Mouse (Mus musculus) spleen, adult 2 months (tissue): Measurements from ENCODE around the gene Fas. TPM values are rescaled to one million over a fixed set of nuclear protein-coding genes. Genes with fewer than 3 reads are reported as not detected.

Source experiments
- DNase-seq, 2 experiments: peaks; one replicate each; pipeline versions ENCODE4 v3.0.0 to v3.0.0-alpha.2; 2012 to 2021; ENCODE audit warnings: low spot score in 2 of 2, low read depth in 1 of 2
- H3K27ac ChIP-seq: fragments of 200-500 bp; 2 replicates; pipeline ENCODE4 v1.5.1; 2012; ENCODE audit warnings: low read length, inconsistent platforms; ENCODE audit not compliant: insufficient read depth
- H3K27me3 ChIP-seq: fragments of 200-500 bp; 2 replicates; pipeline ENCODE4 v1.6.1; 2012; ENCODE audit warnings: mild to moderate bottlenecking, moderate library complexity, low read length, inconsistent platforms; ENCODE audit not compliant: control insufficient read depth, insufficient read depth
- H3K36me3 ChIP-seq: fragments of 200-500 bp; 2 replicates; pipeline ENCODE4 v1.6.1; 2012; ENCODE audit warnings: mild to moderate bottlenecking, low read length, inconsistent platforms; ENCODE audit not compliant: control insufficient read depth, insufficient read depth
- H3K4me1 ChIP-seq: fragments of 200-500 bp; 2 replicates; pipeline ENCODE4 v1.6.1; 2011; ENCODE audit warnings: inconsistent platforms; ENCODE audit not compliant: control insufficient read depth, insufficient read depth, insufficient read length
- H3K4me3 ChIP-seq: fragments of 200-500 bp; 2 replicates; pipeline ENCODE4 v1.5.1; 2011; ENCODE audit warnings: mild to moderate bottlenecking, inconsistent platforms; ENCODE audit not compliant: insufficient read depth, insufficient read length; ENCODE audit errors: extremely low read depth
- CTCF ChIP-seq: fragments of 200-500 bp; IDR thresholded peaks from 2 replicates; pipeline ENCODE4 v1.5.1; 2011; ENCODE audit warnings: mild to moderate bottlenecking, inconsistent platforms; ENCODE audit not compliant: insufficient read depth, insufficient read length, insufficient replicate concordance; ENCODE audit errors: extremely low read depth
- POLR2A ChIP-seq: fragments of 200-500 bp; IDR thresholded peaks from 2 replicates; pipeline ENCODE4 v1.6.1; 2011; ENCODE audit warnings: low read depth, low read length, inconsistent platforms
- WGBS: fragments of 180-500 bp; shearing (Covaris S2); methylation state at CpG from one replicate; pipeline ENCODE4 v1.1.7; 2018; 5-methylcytosine and 5-hydroxymethylcytosine counted together
- polyA plus RNA-seq: library from polyadenylated mRNA; depleted of rRNA; stranded (reverse); fragments of >200 nt; gene quantifications from 2 replicates; pipeline ENCODE4 v1.2.3, GENCODE M21; 2012; rRNA removed

The Fas gene
- polyA plus RNA-seq, 1 experiment, result 1.1 TPM

DNA sequence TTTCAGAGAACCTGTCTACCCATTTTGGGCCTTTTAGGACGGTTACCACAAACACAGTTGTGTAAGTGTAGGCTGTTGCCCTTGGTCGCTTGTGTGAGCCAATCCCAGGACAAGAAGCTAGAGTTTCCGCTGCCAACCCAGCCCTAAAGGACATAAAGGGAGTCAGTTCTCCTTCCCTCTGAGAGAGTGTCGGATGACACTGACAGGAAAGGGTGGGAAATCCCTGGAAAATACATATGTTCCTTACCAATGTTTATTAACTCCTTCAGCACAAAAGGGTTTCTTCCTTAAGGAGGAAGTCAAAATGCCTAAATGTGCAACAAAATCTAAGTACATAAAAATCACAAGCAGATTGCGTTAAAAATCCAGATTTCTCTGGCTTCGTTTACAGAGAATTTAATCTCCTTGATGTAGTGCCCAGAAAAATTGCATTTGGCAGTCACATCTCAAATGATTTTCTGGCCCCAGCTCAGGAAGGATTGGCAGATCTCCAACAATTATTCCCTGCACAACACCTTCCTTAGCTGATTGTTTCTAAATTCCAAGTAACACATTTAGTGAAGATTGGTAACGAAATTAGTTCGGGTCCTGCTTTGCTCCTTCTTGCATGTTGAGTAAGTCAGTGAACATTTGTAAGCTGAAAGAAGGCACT, 55.3 kb downstream of the Fas start:
- 80% methylated on average over 8 of the region's 8 CpGs for WGBS
- TF ChIP-seq POLR2A, result no peak
- TF ChIP-seq CTCF, result no peak
- no peaks in the 10 kb centered on the region for H3K4me1 ChIP-seq
- H3K27ac ChIP-seq, result no peak overlapping the region
- no peaks in the 10 kb centered on the region for H3K27me3 ChIP-seq
- H3K36me3 ChIP-seq, result no peaks in the 10 kb centered on the region
- no peak for DNase-seq
- no peak overlapping the region for H3K4me3 ChIP-seq

DNA sequence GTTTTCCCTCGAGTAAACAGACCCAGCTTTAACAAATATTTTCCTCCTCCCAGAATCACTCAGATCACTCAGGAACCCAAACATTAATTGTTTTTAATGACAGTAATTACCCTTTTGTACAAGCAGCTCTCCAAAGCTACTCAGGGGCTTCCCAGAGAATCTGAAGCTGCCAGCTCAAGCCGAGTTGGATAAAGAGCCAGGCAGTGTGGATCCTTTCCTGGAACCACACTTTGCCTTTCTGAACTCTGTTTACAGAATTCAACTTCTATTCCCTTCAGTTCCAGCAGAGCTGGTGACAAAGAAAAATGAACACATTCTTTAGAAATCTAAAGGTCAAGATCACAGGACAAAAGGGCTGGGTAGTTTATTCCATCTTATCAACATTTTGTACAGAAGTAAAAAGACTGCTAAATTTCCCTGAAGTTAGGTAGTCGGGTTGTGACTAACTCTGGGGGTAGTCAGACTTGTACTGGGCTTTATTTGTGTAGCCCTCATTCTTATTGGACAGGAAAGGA, 62.9 kb downstream of the Fas start:
- no peak for DNase-seq
- H3K27ac ChIP-seq, result no peak overlapping the region
- WGBS, result 55% methylated on average over 3 of the region's 3 CpGs

DNA sequence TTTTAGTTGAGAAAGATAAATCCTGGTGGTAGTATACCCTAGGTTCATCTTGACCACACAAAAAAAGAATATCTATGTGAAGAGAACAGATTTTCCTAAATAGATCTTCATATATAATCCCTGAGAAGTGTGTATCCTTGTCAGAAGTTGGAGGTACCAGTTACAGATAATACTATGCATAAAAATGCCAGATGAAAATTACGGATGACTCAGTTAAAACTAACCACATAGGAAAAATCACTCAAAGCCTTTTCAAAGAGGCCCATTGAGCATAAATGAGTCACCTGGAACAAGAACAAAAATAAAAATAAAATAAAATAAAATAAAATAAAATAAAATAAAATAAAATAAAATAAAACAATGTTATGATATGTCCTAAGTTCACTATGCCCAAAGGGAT, 72.2 kb downstream of the Fas start:
- no peak for DNase-seq
- Histone ChIP-seq H3K27me3 (no peaks in the 10 kb centered on the region), H3K27ac (no peak overlapping the region), H3K36me3 (no peaks in the 10 kb centered on the region), H3K4me3 (no peak overlapping the region), H3K4me1 (no peaks in the 10 kb centered on the region)
- TF ChIP-seq POLR2A (no peak), CTCF (no peak)
- WGBS, result 95% methylated on average over 1 of the region's 1 CpGs

More for the DNA sequence above, 62.9 kb downstream of the Fas start:
- no peak overlapping the region for H3K4me3 ChIP-seq
- no peaks in the 10 kb centered on the region for H3K4me1 ChIP-seq
- TF ChIP-seq POLR2A (no peak), CTCF (no peak)
- H3K36me3 ChIP-seq, result no peaks in the 10 kb centered on the region
- no peaks in the 10 kb centered on the region for H3K27me3 ChIP-seq

GRCm38 (mm10) chr19:34369551-34369950, 79.1 kb downstream of the Fas start:
- no peak for TF ChIP-seq CTCF
- TF ChIP-seq POLR2A, result no peak
- no peak for DNase-seq
- Histone ChIP-seq H3K27ac (no peak overlapping the region), H3K27me3 (no peaks in the 10 kb centered on the region), H3K4me1 (no peaks in the 10 kb centered on the region), H3K36me3 (no peaks in the 10 kb centered on the region), H3K4me3 (no peak overlapping the region)
- whole genome bisulfite sequencing, result 13% methylated on average over 1 of the region's 1 CpGs

DNA sequence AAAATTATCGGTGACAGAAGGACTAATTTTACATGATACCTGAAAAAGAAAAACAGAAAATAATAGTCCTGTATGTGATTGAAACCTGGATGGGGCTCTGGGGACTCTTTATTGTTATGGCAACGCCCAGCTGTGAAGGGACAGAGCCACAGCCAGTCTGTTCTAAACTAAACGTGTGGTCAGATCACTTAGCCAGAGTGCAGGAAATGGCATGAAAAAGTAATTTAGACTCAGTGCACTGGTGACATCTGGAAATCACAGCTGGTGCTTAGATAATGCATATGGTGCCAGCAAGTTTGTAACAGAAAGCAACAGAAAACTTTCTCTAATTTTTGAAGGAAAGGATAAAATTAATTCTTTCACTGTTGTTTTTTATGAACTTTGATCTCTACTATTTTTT, 79.9 kb downstream of the Fas start:
- Histone ChIP-seq H3K27me3 (no peaks in the 10 kb centered on the region), H3K4me1 (no peaks in the 10 kb centered on the region), H3K27ac (no peak overlapping the region), H3K36me3 (no peaks in the 10 kb centered on the region), H3K4me3 (no peak overlapping the region)
- WGBS, result 40% methylated on average over 3 of the region's 3 CpGs
- no peak for DNase-seq
- no peak for TF ChIP-seq CTCF
- TF ChIP-seq POLR2A, result no peak

Other genes with a start within 250 kb of the Fas start
- gene Lipn, start 223.3 kb upstream of the Fas start, polyA plus RNA-seq, result 0.27 TPM in 1 of 2 replicates, not detected in the other
- not detected in 2 replicates for gene Lipm, start 189.7 kb upstream of the Fas start, polyA plus RNA-seq
- 0.36 TPM in 1 of 2 replicates, not detected in the other for gene Ankrd22, start 124.6 kb upstream of the Fas start, polyA plus RNA-seq
- gene Stambpl1, start 98.4 kb upstream of the Fas start, polyA plus RNA-seq, result 9.5 and 10.1 TPM in 2 replicates
- 156 and 182 TPM in 2 replicates for gene Acta2, start 35.1 kb upstream of the Fas start, polyA plus RNA-seq
- 12.9 and 20.8 TPM in 2 replicates for gene Ch25h, start 184.5 kb downstream of the Fas start, polyA plus RNA-seq
- gene Lipa, start 236.8 kb downstream of the Fas start, polyA plus RNA-seq, result 24.7 and 30.2 TPM in 2 replicates